Mouse (Mus musculus) heart, embryonic 13.5 days (tissue): ENCODE measurements around the gene Adap2. TPM values are rescaled to one million over a fixed set of nuclear protein-coding genes. Genes with fewer than 3 reads are reported as not detected.

Experiments
- ATAC-seq: fragments of 200-750 bp; cut with Nextera tagmentation; 2 replicates; pipeline ENCODE4 v1.8.0; 2017; ENCODE audit warnings: moderate TSS enrichment; ENCODE audit not compliant: insufficient number of reproducible peaks, low FRiP score, low TSS enrichment; ENCODE audit errors: extremely low read depth
- H3K27ac ChIP-seq: fragments of 300-500 bp; sonication (generic); replicated peaks from 2 replicates; pipeline ENCODE4 v1.5.1; 2015; ENCODE audit warnings: moderate library complexity, mild to moderate bottlenecking, inconsistent platforms
- H3K27me3 ChIP-seq: fragments of 300-500 bp; sonication (generic); replicated peaks from 2 replicates; pipeline ENCODE4 v1.6.1; 2015; ENCODE audit warnings: mild to moderate bottlenecking, inconsistent platforms
- H3K36me3 ChIP-seq: fragments of 300-500 bp; sonication (generic); 2 replicates; pipeline ENCODE4 v1.6.1; 2015; ENCODE audit warnings: mild to moderate bottlenecking, inconsistent platforms
- H3K4me1 ChIP-seq: fragments of 300-500 bp; sonication (generic); 2 replicates; pipeline ENCODE4 v1.6.1; 2015; ENCODE audit warnings: inconsistent platforms
- H3K4me2 ChIP-seq: fragments of 300-500 bp; sonication (generic); 2 replicates; pipeline ENCODE4 v1.6.1; 2015; ENCODE audit warnings: inconsistent platforms, mild to moderate bottlenecking, moderate library complexity
- H3K4me3 ChIP-seq: fragments of 300-500 bp; sonication (generic); 2 replicates; pipeline ENCODE4 v1.5.1; 2015; ENCODE audit warnings: moderate library complexity, mild to moderate bottlenecking, inconsistent platforms
- H3K9ac ChIP-seq: fragments of 300-500 bp; sonication (generic); 2 replicates; pipeline ENCODE4 v1.6.1; 2015; ENCODE audit warnings: inconsistent platforms, mild to moderate bottlenecking, moderate library complexity
- H3K9me3 ChIP-seq: fragments of 300-500 bp; sonication (generic); 2 replicates; pipeline ENCODE4 v1.6.1; 2016; ENCODE audit warnings: inconsistent platforms
- WGBS: fragments of 180-500 bp; shearing (Covaris S2); methylation state at CpG from one replicate; pipeline ENCODE4 v1.1.7; 2015; ENCODE audit warnings: mixed read lengths; 5-methylcytosine and 5-hydroxymethylcytosine counted together
- polyA plus RNA-seq: library from polyadenylated mRNA; unstranded; fragments of >200 nt; fragmentation: Nextera tagmentation; extraction: Ambion mirVana; gene quantifications from 2 replicates; pipeline ENCODE4 v1.2.1, GENCODE M21; 2015

The Adap2 gene
- polyA plus RNA-seq, 1 experiment from 2014 or later: 1.2 TPM

GRCm38 (mm10) chr11:80161041-80161440, 7.1 kb downstream of the Adap2 start:
- Histone ChIP-seq H3K36me3 (no peaks in the 10 kb centered on the region), H3K9ac (no peak overlapping the region), H3K27me3 (peaks cover 23% of the 10 kb centered on the region), H3K4me1 (no peaks in the 10 kb centered on the region), H3K4me2 (no peak overlapping the region), H3K27ac (no peak overlapping the region), H3K9me3 (no peaks in the 10 kb centered on the region), H3K4me3 (no peak overlapping the region)
- no peak for ATAC-seq
- WGBS: 77% methylated on average over 4 of the region's 4 CpGs

- no peaks in the 10 kb centered on the region; the same call in 1 of the 2 replicates for H3K27me3 ChIP-seq
- H3K27ac ChIP-seq: no peak overlapping the region
- H3K4me2 ChIP-seq: no peak overlapping the region
- H3K4me3 ChIP-seq: no peak overlapping the region
- no peaks in the 10 kb centered on the region for H3K9me3 ChIP-seq
- no peaks in the 10 kb centered on the region for H3K36me3 ChIP-seq
- ATAC-seq: no peak
- no peak overlapping the region for H3K9ac ChIP-seq
- no peaks in the 10 kb centered on the region for H3K4me1 ChIP-seq
- WGBS: 73% methylated on average over 7 of the region's 7 CpGs
Measured at GRCm38 (mm10) chr11:80163362-80164116, 9.6 kb downstream of the Adap2 start.

GRCm38 (mm10) chr11:80164224-80164623, 10.3 kb downstream of the Adap2 start:
- WGBS: 57% methylated on average over 2 of the region's 2 CpGs

GRCm38 (mm10) chr11:80168121-80168520, 14.2 kb downstream of the Adap2 start:
- Histone ChIP-seq H3K27me3 (no peaks in the 10 kb centered on the region), H3K36me3 (no peaks in the 10 kb centered on the region), H3K9ac (no peak overlapping the region), H3K4me3 (no peak overlapping the region), H3K9me3 (no peaks in the 10 kb centered on the region), H3K4me2 (no peak overlapping the region), H3K4me1 (no peaks in the 10 kb centered on the region), H3K27ac (no peak overlapping the region)
- 86% methylated on average over 9 of the region's 9 CpGs for WGBS
- ATAC-seq: no peak

More at GRCm38 (mm10) chr11:80164224-80164623, 10.3 kb downstream of the Adap2 start:
- Histone ChIP-seq H3K27ac (no peak overlapping the region), H3K4me1 (no peaks in the 10 kb centered on the region), H3K4me3 (no peak overlapping the region), H3K9me3 (no peaks in the 10 kb centered on the region), H3K4me2 (no peak overlapping the region), H3K27me3 (no peaks in the 10 kb centered on the region), H3K9ac (no peak overlapping the region), H3K36me3 (no peaks in the 10 kb centered on the region)
- no peak for ATAC-seq

- no peaks in the 10 kb centered on the region for H3K27me3 ChIP-seq
- no peak overlapping the region for H3K4me2 ChIP-seq
- H3K9me3 ChIP-seq: no peaks in the 10 kb centered on the region
- no peaks in the 10 kb centered on the region for H3K36me3 ChIP-seq
- WGBS: 64% methylated on average over 4 of the region's 4 CpGs
- ATAC-seq: no peak
- H3K9ac ChIP-seq: no peak overlapping the region
- no peak overlapping the region for H3K27ac ChIP-seq
- H3K4me1 ChIP-seq: no peaks in the 10 kb centered on the region
- H3K4me3 ChIP-seq: no peak overlapping the region
Measured at GRCm38 (mm10) chr11:80168611-80169249, 14.8 kb downstream of the Adap2 start.

- ATAC-seq: no peak
- no peaks in the 10 kb centered on the region for H3K27me3 ChIP-seq
- no peak overlapping the region for H3K9ac ChIP-seq
- no peak overlapping the region for H3K4me3 ChIP-seq
- H3K4me2 ChIP-seq: no peak overlapping the region
- no peaks in the 10 kb centered on the region for H3K9me3 ChIP-seq
- no peak overlapping the region for H3K27ac ChIP-seq
- no peaks in the 10 kb centered on the region for H3K4me1 ChIP-seq
- 79% methylated on average over 3 of the region's 3 CpGs for WGBS
- no peaks in the 10 kb centered on the region for H3K36me3 ChIP-seq
Measured at GRCm38 (mm10) chr11:80169629-80170028, 15.7 kb downstream of the Adap2 start.

GRCm38 (mm10) chr11:80170351-80170750, 16.4 kb downstream of the Adap2 start:
- no peak overlapping the region for H3K4me2 ChIP-seq
- H3K9me3 ChIP-seq: no peaks in the 10 kb centered on the region
- no peak overlapping the region for H3K27ac ChIP-seq
- no peak for ATAC-seq
- H3K9ac ChIP-seq: no peak overlapping the region
- 49% methylated on average over 5 of the region's 5 CpGs for WGBS
- no peak overlapping the region for H3K4me3 ChIP-seq
- no peaks in the 10 kb centered on the region for H3K27me3 ChIP-seq
- no peaks in the 10 kb centered on the region for H3K36me3 ChIP-seq
- H3K4me1 ChIP-seq: no peaks in the 10 kb centered on the region

GRCm38 (mm10) chr11:80171884-80172283, 18.0 kb downstream of the Adap2 start:
- WGBS: 58% methylated on average over 4 of the region's 4 CpGs
- ATAC-seq: no peak
- Histone ChIP-seq H3K36me3 (no peaks in the 10 kb centered on the region), H3K4me2 (no peak overlapping the region), H3K4me3 (no peak overlapping the region), H3K27me3 (no peaks in the 10 kb centered on the region), H3K9me3 (no peaks in the 10 kb centered on the region), H3K4me1 (peaks cover 2% of the 10 kb centered on the region), H3K9ac (no peak overlapping the region), H3K27ac (no peak overlapping the region)

- Histone ChIP-seq H3K27me3 (no peaks in the 10 kb centered on the region), H3K9me3 (no peaks in the 10 kb centered on the region), H3K4me1 (peaks cover 13% of the 10 kb centered on the region), H3K4me3 (no peak overlapping the region), H3K4me2 (no peak overlapping the region), H3K9ac (no peak overlapping the region), H3K27ac (no peak overlapping the region), H3K36me3 (no peaks in the 10 kb centered on the region)
- WGBS: 65% methylated on average over 11 of the region's 11 CpGs
- ATAC-seq: no peak
Measured at GRCm38 (mm10) chr11:80173963-80174670, 20.2 kb downstream of the Adap2 start.

GRCm38 (mm10) chr11:80176911-80177895, 23.3 kb downstream of the Adap2 start:
- WGBS: 57% methylated on average over 11 of the region's 11 CpGs
- ATAC-seq: no peak
- Histone ChIP-seq H3K27me3 (no peaks in the 10 kb centered on the region), H3K4me3 (no peak overlapping the region), H3K27ac (0 out of 2 replicates have a peak overlapping the region, but pooled peaks have one; percentile 3), H3K9me3 (no peaks in the 10 kb centered on the region), H3K4me1 (peaks cover 13% of the 10 kb centered on the region), H3K9ac (peak overlapping the region; percentile 24; the same call in 1 of the 2 replicates), H3K4me2 (no peak overlapping the region; the same call in 1 of the 2 replicates), H3K36me3 (no peaks in the 10 kb centered on the region)
